Mouse (Mus musculus): ENCODE results near the gene Mc3r. TPM values are rescaled to one million over a fixed set of nuclear protein-coding genes. Genes with fewer than 3 reads are reported as not detected.
A peak's percentile ranks its signal among the peaks of the same experiment; 100 is the strongest.

Gene Mc3r
- total RNA-seq (2017) = not detected in 2 replicates

GRCm38 (mm10) chr2:172248106-172248764 lies at the start of gene Mc3r:
TSS of gene Mc3r (plus strand) at chr2:172248492.
- 0 out of 2 replicates have a peak, but pooled peaks have one; percentile 58 for ATAC-seq (replicated peaks; ENCODE audit: low read depth, poor library complexity, severe bottlenecking)

- no peak for ATAC-seq (replicated peaks; ENCODE audit: low read depth, poor library complexity, severe bottlenecking)
Observed at GRCm38 (mm10) chr2:172201998-172202780, 46.1 kb upstream of the Mc3r start.

GRCm38 (mm10) chr2:172207003-172207402 lies 41.3 kb upstream of the Mc3r start:
- peak; percentile 85 for ATAC-seq (replicated peaks; ENCODE audit: low read depth, poor library complexity, severe bottlenecking)

GRCm38 (mm10) chr2:172213480-172213879 lies 34.8 kb upstream of the Mc3r start:
- ATAC-seq (replicated peaks; ENCODE audit: low read depth, poor library complexity, severe bottlenecking) = no peak

GRCm38 (mm10) chr2:172214336-172214735 lies 34.0 kb upstream of the Mc3r start:
- no peak for ATAC-seq (replicated peaks; ENCODE audit: low read depth, poor library complexity, severe bottlenecking)

GRCm38 (mm10) chr2:172215508-172216162 lies 32.7 kb upstream of the Mc3r start:
- peak; percentile 78; the same call in 1 of the 2 replicates for ATAC-seq (replicated peaks; ENCODE audit: low read depth, poor library complexity, severe bottlenecking)

- no peak for ATAC-seq (replicated peaks; ENCODE audit: low read depth, poor library complexity, severe bottlenecking)
Observed at GRCm38 (mm10) chr2:172216163-172216915, 32.0 kb upstream of the Mc3r start.

GRCm38 (mm10) chr2:172217886-172218285 lies 30.4 kb upstream of the Mc3r start:
- ATAC-seq (replicated peaks; ENCODE audit: low read depth, poor library complexity, severe bottlenecking) = no peak

GRCm38 (mm10) chr2:172219186-172219585 lies 29.1 kb upstream of the Mc3r start:
- ATAC-seq (replicated peaks; ENCODE audit: low read depth, poor library complexity, severe bottlenecking) = no peak; the same call in 1 of the 2 replicates

- peak; percentile 83 for ATAC-seq (replicated peaks; ENCODE audit: low read depth, poor library complexity, severe bottlenecking)
Observed at GRCm38 (mm10) chr2:172221656-172222393, 26.5 kb upstream of the Mc3r start.

GRCm38 (mm10) chr2:172222394-172222785 lies 25.9 kb upstream of the Mc3r start:
- no peak for ATAC-seq (replicated peaks; ENCODE audit: low read depth, poor library complexity, severe bottlenecking)

GRCm38 (mm10) chr2:172222891-172223290 lies 25.4 kb upstream of the Mc3r start:
- no peak for ATAC-seq (replicated peaks; ENCODE audit: low read depth, poor library complexity, severe bottlenecking)

- ATAC-seq (replicated peaks; ENCODE audit: low read depth, poor library complexity, severe bottlenecking) = no peak
Observed at GRCm38 (mm10) chr2:172223451-172224200, 24.7 kb upstream of the Mc3r start.

- peak; percentile 69; the same call in 1 of the 2 replicates for ATAC-seq (replicated peaks; ENCODE audit: low read depth, poor library complexity, severe bottlenecking)
Observed at GRCm38 (mm10) chr2:172226945-172227344, 21.3 kb upstream of the Mc3r start.

GRCm38 (mm10) chr2:172227808-172228207 lies 20.5 kb upstream of the Mc3r start:
- ATAC-seq (replicated peaks; ENCODE audit: low read depth, poor library complexity, severe bottlenecking) = no peak

- no peak for ATAC-seq (replicated peaks; ENCODE audit: low read depth, poor library complexity, severe bottlenecking)
Observed at GRCm38 (mm10) chr2:172229190-172229589, 19.1 kb upstream of the Mc3r start.

GRCm38 (mm10) chr2:172230126-172230525 lies 18.2 kb upstream of the Mc3r start:
- no peak for ATAC-seq (replicated peaks; ENCODE audit: low read depth, poor library complexity, severe bottlenecking)

- ATAC-seq (replicated peaks; ENCODE audit: low read depth, poor library complexity, severe bottlenecking) = no peak
Observed at GRCm38 (mm10) chr2:172238220-172238619, 10.1 kb upstream of the Mc3r start.

GRCm38 (mm10) chr2:172241031-172241430 lies 7.3 kb upstream of the Mc3r start:
- peak; percentile 74 for ATAC-seq (replicated peaks; ENCODE audit: low read depth, poor library complexity, severe bottlenecking)
